Mouse (Mus musculus) intestine, embryonic 16.5 days (tissue): ENCODE results near the gene Neb. TPM values are rescaled to one million over a fixed set of nuclear protein-coding genes. Genes with fewer than 3 reads are reported as not detected.
A peak's percentile ranks its signal among the peaks of the same experiment; 100 is the strongest.

ENCODE experiments used
- ATAC-seq: fragments of 200-750 bp; cut with Nextera tagmentation; 2 replicates; pipeline ENCODE4 v1.8.0; 2017; ENCODE audit warnings: moderate TSS enrichment, moderate library complexity
- H3K27ac ChIP-seq: fragments of 300-500 bp; sonication (generic); 2 replicates; pipeline ENCODE4 v1.5.1; 2014; ENCODE audit warnings: mild to moderate bottlenecking, low read length
- H3K27me3 ChIP-seq: fragments of 300-500 bp; sonication (generic); replicated peaks from 2 replicates; pipeline ENCODE4 v1.6.1; 2014; ENCODE audit warnings: low read length, control low read depth, mixed read lengths; ENCODE audit not compliant: control insufficient read depth, insufficient read depth
- H3K36me3 ChIP-seq: fragments of 300-500 bp; sonication (generic); 2 replicates; pipeline ENCODE4 v1.6.1; 2014; ENCODE audit warnings: low read length, control low read depth; ENCODE audit not compliant: control insufficient read depth, insufficient read depth
- H3K4me1 ChIP-seq: fragments of 300-500 bp; sonication (generic); 2 replicates; pipeline ENCODE4 v1.6.1; 2014; ENCODE audit warnings: low read length, control low read depth, mixed read lengths; ENCODE audit not compliant: control insufficient read depth, insufficient read depth
- H3K4me2 ChIP-seq: fragments of 300-500 bp; sonication (generic); 2 replicates; pipeline ENCODE4 v1.6.1; 2014; ENCODE audit warnings: low read depth, low read length, control low read depth
- H3K4me3 ChIP-seq: fragments of 300-500 bp; sonication (generic); 2 replicates; pipeline ENCODE4 v1.5.1; 2014; ENCODE audit warnings: mild to moderate bottlenecking, low read length
- H3K9ac ChIP-seq: fragments of 300-500 bp; sonication (generic); 2 replicates; pipeline ENCODE4 v1.6.1; 2014; ENCODE audit warnings: low read depth, low read length
- H3K9me3 ChIP-seq: fragments of 300-500 bp; sonication (generic); 2 replicates; pipeline ENCODE4 v1.6.1; 2016; ENCODE audit warnings: low read length, control low read depth; ENCODE audit not compliant: control insufficient read depth
- WGBS: fragments of 180-500 bp; shearing (Covaris S2); extraction: QIAGEN DNeasy Blood & Tissue Kit; methylation state at CpG from one replicate; pipeline ENCODE4 v1.1.7; 2014; 5-methylcytosine and 5-hydroxymethylcytosine counted together
- polyA plus RNA-seq: library from polyadenylated mRNA; unstranded; fragments of >200 nt; fragmentation: Nextera tagmentation; extraction: Ambion mirVana; gene quantifications from 2 replicates; pipeline ENCODE4 v1.2.1, GENCODE M21; 2015

The Neb gene
- polyA plus RNA-seq, 1 experiment from 2014 or later, result 0.40 TPM

GRCm38 (mm10) chr2:52420001-52420710 lies 41.9 kb upstream of the Neb start:
- Histone ChIP-seq H3K27me3 (no peaks in the 10 kb centered on the region), H3K36me3 (peaks cover 4% of the 10 kb centered on the region), H3K27ac (0 out of 2 replicates have a peak overlapping the region, but pooled peaks have one; percentile 38), H3K4me1 (peaks cover 23% of the 10 kb centered on the region), H3K9ac (no peak overlapping the region), H3K4me2 (no peak overlapping the region), H3K9me3 (0 out of 2 replicates have a peak, but pooled peaks cover 3% of the 10 kb centered on the region), H3K4me3 (no peak overlapping the region)
- WGBS, result 75% methylated on average over 7 of the region's 7 CpGs
- peak; percentile 37 for ATAC-seq

- Histone ChIP-seq H3K9me3 (0 out of 2 replicates have a peak, but pooled peaks cover 3% of the 10 kb centered on the region), H3K4me2 (no peak overlapping the region), H3K36me3 (peaks cover 4% of the 10 kb centered on the region), H3K4me1 (peaks cover 23% of the 10 kb centered on the region), H3K4me3 (no peak overlapping the region), H3K27me3 (no peaks in the 10 kb centered on the region), H3K27ac (no peak overlapping the region), H3K9ac (no peak overlapping the region)
- no peak for ATAC-seq
- WGBS, result 76% methylated on average over 6 of the region's 6 CpGs
These were observed 41.0 kb upstream of the Neb start for GRCm38 (mm10) chr2:52419295-52419694.

DNA sequence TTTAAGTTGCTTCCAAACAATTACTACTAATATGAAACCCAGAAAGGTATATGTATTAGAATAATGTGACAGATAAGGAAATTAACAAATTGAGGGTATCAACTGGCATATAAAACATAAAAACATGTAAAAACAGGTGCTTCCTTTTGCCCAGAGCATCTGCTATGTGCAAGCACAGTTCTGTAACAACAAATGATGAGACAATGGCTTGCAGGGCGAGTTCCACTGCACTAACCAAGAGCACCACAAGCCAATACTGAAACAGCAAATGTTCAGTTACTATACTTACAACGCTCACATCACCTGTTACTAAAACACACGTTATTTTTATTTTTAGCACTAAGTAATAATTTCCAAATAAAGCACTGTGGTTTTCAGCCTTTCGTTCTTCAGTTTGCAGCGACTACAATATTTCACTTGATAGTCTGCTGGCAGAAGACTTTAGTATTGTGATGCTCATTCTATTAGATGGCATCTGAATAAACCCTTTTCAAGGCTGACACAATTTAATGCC lies 34.3 kb upstream of the Neb start:
- H3K4me3 ChIP-seq, result no peak overlapping the region
- peaks cover 12% of the 10 kb centered on the region for H3K9me3 ChIP-seq
- ATAC-seq, result no peak
- no peaks in the 10 kb centered on the region for H3K27me3 ChIP-seq
- H3K4me2 ChIP-seq, result no peak overlapping the region
- H3K9ac ChIP-seq, result no peak overlapping the region
- H3K4me1 ChIP-seq, result no peaks in the 10 kb centered on the region
- H3K36me3 ChIP-seq, result peaks cover 31% of the 10 kb centered on the region
- 97% methylated on average over 5 of the region's 5 CpGs for WGBS
- H3K27ac ChIP-seq, result no peak overlapping the region

DNA sequence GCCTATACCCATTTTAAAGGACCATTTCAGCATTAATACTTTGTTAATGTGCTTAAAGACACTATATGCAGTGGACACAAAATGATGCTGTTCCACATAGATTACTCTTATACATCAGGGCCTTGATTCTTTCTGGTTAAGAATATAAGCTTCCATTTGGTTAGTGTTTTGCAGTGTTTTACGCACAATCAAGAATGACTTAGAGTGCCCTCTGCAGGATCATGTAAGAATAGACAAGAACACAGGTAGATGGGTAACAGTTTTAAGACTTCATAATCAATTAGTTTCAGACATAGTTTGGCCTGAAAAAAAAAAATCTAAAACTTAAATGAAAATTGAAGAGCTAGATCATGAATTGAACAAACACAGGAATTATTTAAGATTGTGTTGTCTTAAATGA lies 28.2 kb upstream of the Neb start:
- no peaks in the 10 kb centered on the region for H3K27me3 ChIP-seq
- peaks cover 9% of the 10 kb centered on the region for H3K9me3 ChIP-seq
- no peak overlapping the region for H3K4me2 ChIP-seq
- H3K27ac ChIP-seq, result no peak overlapping the region
- no peak overlapping the region for H3K9ac ChIP-seq
- ATAC-seq, result no peak
- no peak overlapping the region for H3K4me3 ChIP-seq
- no peaks in the 10 kb centered on the region for H3K4me1 ChIP-seq
- H3K36me3 ChIP-seq, result peaks cover 24% of the 10 kb centered on the region
- 85% methylated on average over 1 of the region's 1 CpGs for WGBS

- Histone ChIP-seq H3K27ac (no peak overlapping the region), H3K4me3 (no peak overlapping the region), H3K9me3 (peaks cover 3% of the 10 kb centered on the region), H3K4me1 (no peaks in the 10 kb centered on the region), H3K27me3 (no peaks in the 10 kb centered on the region), H3K36me3 (peaks cover 12% of the 10 kb centered on the region), H3K4me2 (no peak overlapping the region), H3K9ac (no peak overlapping the region)
- ATAC-seq, result no peak
- 87% methylated on average over 5 of the region's 5 CpGs for WGBS
These were observed 27.0 kb upstream of the Neb start for GRCm38 (mm10) chr2:52405238-52405637.

DNA sequence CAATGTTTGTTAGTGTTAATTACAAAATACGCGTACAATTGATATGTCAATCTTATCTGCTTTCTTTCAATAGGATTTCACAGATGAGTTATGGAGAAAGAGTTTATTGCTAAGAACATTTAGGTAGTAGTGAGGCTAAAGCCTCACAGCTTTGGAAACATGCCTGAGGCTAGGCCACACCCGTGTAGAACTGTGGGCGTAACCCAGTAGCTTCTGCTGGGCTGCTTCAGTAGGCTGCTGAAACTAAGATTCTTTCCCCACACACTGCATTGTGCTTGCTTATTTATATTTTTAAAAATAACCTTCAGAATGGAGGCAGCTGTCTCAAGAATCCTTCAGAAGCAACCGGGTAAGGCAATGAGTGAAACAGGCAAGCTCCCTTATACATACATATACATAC lies 16.3 kb upstream of the Neb start:
- Histone ChIP-seq H3K27ac (no peak overlapping the region), H3K36me3 (no peaks in the 10 kb centered on the region), H3K4me1 (no peaks in the 10 kb centered on the region), H3K9me3 (no peaks in the 10 kb centered on the region), H3K4me2 (no peak overlapping the region), H3K4me3 (no peak overlapping the region), H3K9ac (no peak overlapping the region), H3K27me3 (no peaks in the 10 kb centered on the region)
- WGBS, result 80% methylated on average over 5 of the region's 5 CpGs
- ATAC-seq, result no peak

- Histone ChIP-seq H3K27me3 (no peaks in the 10 kb centered on the region), H3K9me3 (no peaks in the 10 kb centered on the region), H3K27ac (no peak overlapping the region), H3K4me1 (peaks cover 9% of the 10 kb centered on the region), H3K4me3 (no peak overlapping the region), H3K9ac (no peak overlapping the region), H3K36me3 (no peaks in the 10 kb centered on the region), H3K4me2 (no peak overlapping the region)
- ATAC-seq, result no peak
- 77% methylated on average over 2 of the region's 2 CpGs for WGBS
These were observed 12.2 kb upstream of the Neb start for GRCm38 (mm10) chr2:52390415-52390975.

- H3K27ac ChIP-seq, result no peak overlapping the region
- no peaks in the 10 kb centered on the region for H3K36me3 ChIP-seq
- peaks cover 10% of the 10 kb centered on the region for H3K4me1 ChIP-seq
- no peak overlapping the region for H3K4me2 ChIP-seq
- H3K9ac ChIP-seq, result no peak overlapping the region
- no peak for ATAC-seq
- H3K27me3 ChIP-seq, result no peaks in the 10 kb centered on the region
- WGBS, result 58% methylated on average over 3 of the region's 3 CpGs
- H3K4me3 ChIP-seq, result no peak overlapping the region
- H3K9me3 ChIP-seq, result no peaks in the 10 kb centered on the region
These were observed 11.7 kb upstream of the Neb start for GRCm38 (mm10) chr2:52389975-52390374.

GRCm38 (mm10) chr2:52386451-52386850 lies 8.2 kb upstream of the Neb start:
- Histone ChIP-seq H3K4me2 (no peak overlapping the region), H3K4me1 (peaks cover 10% of the 10 kb centered on the region), H3K9me3 (no peaks in the 10 kb centered on the region), H3K4me3 (no peak overlapping the region), H3K36me3 (no peaks in the 10 kb centered on the region), H3K27me3 (no peaks in the 10 kb centered on the region), H3K27ac (no peak overlapping the region), H3K9ac (no peak overlapping the region)
- ATAC-seq, result peak; percentile 42; the same call in 1 of the 2 replicates
- 62% methylated on average over 6 of the region's 6 CpGs for WGBS
